Mouse (Mus musculus) hindbrain, postnatal 0 days (tissue): ENCODE results near the gene Fads2. TPM values are rescaled to one million over a fixed set of nuclear protein-coding genes. Genes with fewer than 3 reads are reported as not detected.

Source experiments
- ATAC-seq: fragments of 200-750 bp; cut with Nextera tagmentation; 2 replicates; pipeline ENCODE4 v1.8.0; 2017; ENCODE audit warnings: mild to moderate bottlenecking, moderate TSS enrichment, moderate library complexity
- DNase-seq: peaks from one replicate; pipeline ENCODE4 v3.0.0-alpha.2; 2015; ENCODE audit warnings: low spot score
- H3K27ac ChIP-seq: fragments of 300-500 bp; sonication (generic); 2 replicates; pipeline ENCODE4 v1.5.1; 2014; ENCODE audit warnings: mild to moderate bottlenecking
- H3K27me3 ChIP-seq: fragments of 300-500 bp; sonication (generic); 2 replicates; pipeline ENCODE4 v1.6.1; 2014; ENCODE audit warnings: low read length, mixed read lengths; ENCODE audit not compliant: insufficient read depth
- H3K36me3 ChIP-seq: fragments of 300-500 bp; sonication (generic); 2 replicates; pipeline ENCODE4 v1.6.1; 2014; ENCODE audit warnings: low read length, mixed read lengths; ENCODE audit not compliant: insufficient read depth
- H3K4me1 ChIP-seq: fragments of 300-500 bp; sonication (generic); 2 replicates; pipeline ENCODE4 v1.6.1; 2014; ENCODE audit warnings: antibody characterized with exemption, low read length, mixed read lengths; ENCODE audit not compliant: insufficient read depth
- H3K4me2 ChIP-seq: fragments of 300-500 bp; sonication (generic); 2 replicates; pipeline ENCODE4 v1.6.1; 2014; ENCODE audit warnings: low read depth, mild to moderate bottlenecking, low read length, moderate library complexity, mixed read lengths
- H3K4me3 ChIP-seq: fragments of 300-500 bp; sonication (generic); 2 replicates; pipeline ENCODE4 v1.5.1; 2014; ENCODE audit warnings: low read length
- H3K9ac ChIP-seq: fragments of 300-500 bp; sonication (generic); replicated peaks from 2 replicates; pipeline ENCODE4 v1.6.1; 2014; ENCODE audit warnings: mild to moderate bottlenecking, low read length, moderate library complexity, mixed read lengths
- H3K9me3 ChIP-seq: fragments of 300-500 bp; sonication (generic); 2 replicates; pipeline ENCODE4 v1.6.1; 2016; ENCODE audit warnings: low read length, mixed read lengths
- CTCF ChIP-seq: IDR thresholded peaks from 2 replicates; pipeline ENCODE4 v1.5.1; 2016; ENCODE audit warnings: antibody characterized with exemption, control low read depth, low read depth
- WGBS: fragments of 180-500 bp; shearing (Covaris S2); extraction: QIAGEN DNeasy Blood & Tissue Kit; methylation state at CpG from one replicate; pipeline ENCODE4 v1.1.7; 2014; 5-methylcytosine and 5-hydroxymethylcytosine counted together
- polyA plus RNA-seq: library from polyadenylated mRNA; unstranded; fragments of >200 nt; fragmentation: Nextera tagmentation; extraction: Ambion mirVana; gene quantifications from 2 replicates; pipeline ENCODE4 v1.2.1, GENCODE M21; 2015
- total RNA-seq: library from RNA; depleted of rRNA; stranded (reverse); fragments of >200 nt; gene quantifications from 2 replicates; pipeline ENCODE4 v1.2.3, GENCODE M21; 2014

Fads2 gene
- total and polyA plus RNA-seq, 2 experiments from 2014 or later: 260 to 330 TPM

GRCm38 (mm10) chr19:10045707-10046106, 55.8 kb downstream of the Fads2 start:
- H3K27me3 ChIP-seq: no peaks in the 10 kb centered on the region
- H3K27ac ChIP-seq: no peak overlapping the region
- H3K9me3 ChIP-seq: no peaks in the 10 kb centered on the region
- H3K36me3 ChIP-seq: no peaks in the 10 kb centered on the region
- no peak overlapping the region for H3K4me3 ChIP-seq
- no peak overlapping the region for H3K4me2 ChIP-seq
- WGBS: 88% methylated on average over 2 of the region's 2 CpGs
- peaks cover 18% of the 10 kb centered on the region; the same call in 1 of the 2 replicates for H3K4me1 ChIP-seq
- H3K9ac ChIP-seq: no peak overlapping the region
- DNase-seq: no peak
- no peak for TF ChIP-seq CTCF
- ATAC-seq: no peak

GRCm38 (mm10) chr19:10043643-10044042, 57.9 kb downstream of the Fads2 start:
- TF ChIP-seq CTCF: no peak
- H3K4me2 ChIP-seq: peak overlapping the region; percentile 88
- DNase-seq: no peak
- H3K36me3 ChIP-seq: no peaks in the 10 kb centered on the region
- H3K27me3 ChIP-seq: no peaks in the 10 kb centered on the region
- no peak overlapping the region for H3K9ac ChIP-seq
- ATAC-seq: no peak
- no peaks in the 10 kb centered on the region for H3K9me3 ChIP-seq
- peaks cover 18% of the 10 kb centered on the region; the same call in 1 of the 2 replicates for H3K4me1 ChIP-seq
- no peak overlapping the region; the same call in 1 of the 2 replicates for H3K27ac ChIP-seq
- H3K4me3 ChIP-seq: no peak overlapping the region

- H3K4me2 ChIP-seq: peak overlapping the region; percentile 88
- ATAC-seq: no peak
- no peak for DNase-seq
- no peak overlapping the region; the same call in 1 of the 2 replicates for H3K27ac ChIP-seq
- H3K4me3 ChIP-seq: peak overlapping the region; percentile 71
- no peak for TF ChIP-seq CTCF
- peaks cover 18% of the 10 kb centered on the region; the same call in 1 of the 2 replicates for H3K4me1 ChIP-seq
- H3K9me3 ChIP-seq: no peaks in the 10 kb centered on the region
- WGBS: 73% methylated on average over 4 of the region's 4 CpGs
- H3K9ac ChIP-seq: 0 out of 2 replicates have a peak overlapping the region, but pooled peaks have one; percentile 74
- no peaks in the 10 kb centered on the region for H3K36me3 ChIP-seq
- H3K27me3 ChIP-seq: no peaks in the 10 kb centered on the region
Measured at GRCm38 (mm10) chr19:10042816-10043215, 58.7 kb downstream of the Fads2 start.

GRCm38 (mm10) chr19:10042232-10042631, 59.3 kb downstream of the Fads2 start:
- no peak for DNase-seq
- WGBS: 37% methylated on average over 6 of the region's 6 CpGs
- Histone ChIP-seq H3K27me3 (no peaks in the 10 kb centered on the region), H3K27ac (peak overlapping the region; percentile 67; the same call in 1 of the 2 replicates), H3K36me3 (no peaks in the 10 kb centered on the region), H3K4me1 (peaks cover 18% of the 10 kb centered on the region; the same call in 1 of the 2 replicates), H3K4me2 (peak overlapping the region; percentile 88), H3K9me3 (no peaks in the 10 kb centered on the region), H3K4me3 (peak overlapping the region; percentile 71), H3K9ac (peak overlapping the region; percentile 74)
- ATAC-seq: peak; percentile 11; the same call in 1 of the 2 replicates
- TF ChIP-seq CTCF: no peak

GRCm38 (mm10) chr19:10041388-10042148, 60.0 kb downstream of the Fads2 start, which contains the start of gene Fads3:
Gene Fads3 (plus strand): TSS chr19:10041569.
- under 1% methylated on average over 53 of the region's 69 CpGs for WGBS
- H3K4me1 ChIP-seq: peaks cover 18% of the 10 kb centered on the region; the same call in 1 of the 2 replicates
- H3K4me3 ChIP-seq: peak within 1 kb of the TSS; percentile 71
- peak within 1 kb of the TSS; percentile 88 for H3K4me2 ChIP-seq
- no peaks in the 10 kb centered on the region for H3K27me3 ChIP-seq
- H3K9me3 ChIP-seq: no peaks in the 10 kb centered on the region
- H3K27ac ChIP-seq: peak within 1 kb of the TSS; percentile 67
- peak within 1 kb of the TSS; percentile 74 for H3K9ac ChIP-seq
- peak; percentile 86 for ATAC-seq
- peak; percentile 32 for TF ChIP-seq CTCF
- H3K36me3 ChIP-seq: no peaks in the 10 kb centered on the region
- DNase-seq: peak; percentile 81

- H3K9ac ChIP-seq: peak overlapping the region; percentile 74
- H3K4me2 ChIP-seq: peak overlapping the region; percentile 88
- TF ChIP-seq CTCF: peak; percentile 27
- no peaks in the 10 kb centered on the region for H3K36me3 ChIP-seq
- peak overlapping the region; percentile 71 for H3K4me3 ChIP-seq
- peak overlapping the region; percentile 67 for H3K27ac ChIP-seq
- H3K4me1 ChIP-seq: peaks cover 18% of the 10 kb centered on the region; the same call in 1 of the 2 replicates
- peak; percentile 36 for DNase-seq
- 4% methylated on average over 17 of the region's 20 CpGs for WGBS
- peak; percentile 8; the same call in 1 of the 2 replicates for ATAC-seq
- no peaks in the 10 kb centered on the region for H3K27me3 ChIP-seq
- no peaks in the 10 kb centered on the region for H3K9me3 ChIP-seq
Measured at GRCm38 (mm10) chr19:10040866-10041387, 60.6 kb downstream of the Fads2 start.
